Mouse (Mus musculus) testis, adult 2 months (tissue): ENCODE measurements around the gene Scube2. TPM values are rescaled to one million over a fixed set of nuclear protein-coding genes. Genes with fewer than 3 reads are reported as not detected.

Source experiments
- H3K27ac ChIP-seq: fragments of 200-500 bp; 2 replicates; pipeline ENCODE4 v1.5.1; 2012; ENCODE audit warnings: low read depth, low read length; ENCODE audit not compliant: control insufficient read depth, insufficient read depth
- H3K27me3 ChIP-seq: fragments of 200-500 bp; 2 replicates; pipeline ENCODE4 v1.6.1; 2012; ENCODE audit warnings: mild to moderate bottlenecking, low read length, moderate library complexity; ENCODE audit not compliant: control insufficient read depth, insufficient read depth
- H3K36me3 ChIP-seq: fragments of 200-500 bp; 2 replicates; pipeline ENCODE4 v1.6.1; 2012; ENCODE audit warnings: mild to moderate bottlenecking, low read length; ENCODE audit not compliant: control insufficient read depth, insufficient read depth
- H3K4me1 ChIP-seq: fragments of 200-500 bp; 2 replicates; pipeline ENCODE4 v1.6.1; 2012; ENCODE audit warnings: low read length; ENCODE audit not compliant: control insufficient read depth, insufficient read depth
- H3K4me3 ChIP-seq: fragments of 200-500 bp; 2 replicates; pipeline ENCODE4 v1.5.1; 2012; ENCODE audit warnings: low read depth, mild to moderate bottlenecking, low read length, moderate library complexity, mixed read lengths; ENCODE audit not compliant: control insufficient read depth
- CTCF ChIP-seq: fragments of 200-500 bp; IDR thresholded peaks from 2 replicates; pipeline ENCODE4 v1.5.1; 2012; ENCODE audit warnings: low read depth, mild to moderate bottlenecking, inconsistent platforms, low read length, moderate library complexity; ENCODE audit not compliant: control insufficient read depth, insufficient read depth, insufficient replicate concordance
- POLR2A ChIP-seq: fragments of 200-500 bp; IDR thresholded peaks from 2 replicates; pipeline ENCODE4 v1.6.1; 2012; ENCODE audit warnings: low read depth, mild to moderate bottlenecking, inconsistent platforms, low read length, moderate library complexity; ENCODE audit not compliant: control insufficient read depth
- polyA plus RNA-seq: library from polyadenylated mRNA; depleted of rRNA; stranded (reverse); fragments of >200 nt; gene quantifications from 2 replicates; pipeline ENCODE4 v1.2.3, GENCODE M21; 2012

The Scube2 gene
- polyA plus RNA-seq, 1 experiment, result 8.7 TPM

DNA sequence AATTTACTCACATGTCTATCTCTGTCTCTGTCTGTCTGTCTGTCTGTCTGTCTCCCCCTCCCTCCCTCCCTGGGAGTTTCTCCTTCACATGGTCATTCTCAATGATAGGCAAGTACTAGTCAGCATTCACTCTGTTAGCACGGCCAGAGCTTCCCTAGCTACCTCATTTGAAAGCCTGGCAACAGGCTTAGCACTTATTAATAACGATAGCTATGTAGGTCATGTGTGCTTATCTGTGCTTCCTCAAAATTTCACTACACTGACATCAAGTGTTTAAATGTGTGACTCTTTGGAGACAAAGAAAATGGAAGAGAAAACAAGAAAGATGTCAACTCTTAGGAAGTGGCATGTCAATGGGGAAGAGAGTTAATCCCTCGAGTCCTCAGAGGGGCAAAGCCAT lies 26.9 kb downstream of the Scube2 start:
- TF ChIP-seq CTCF, result no peak
- TF ChIP-seq POLR2A, result no peak
- no peaks in the 10 kb centered on the region for H3K36me3 ChIP-seq
- H3K27me3 ChIP-seq, result no peaks in the 10 kb centered on the region
- no peak overlapping the region for H3K4me3 ChIP-seq
- no peaks in the 10 kb centered on the region; the same call in 1 of the 2 replicates for H3K4me1 ChIP-seq
- no peak overlapping the region for H3K27ac ChIP-seq

DNA sequence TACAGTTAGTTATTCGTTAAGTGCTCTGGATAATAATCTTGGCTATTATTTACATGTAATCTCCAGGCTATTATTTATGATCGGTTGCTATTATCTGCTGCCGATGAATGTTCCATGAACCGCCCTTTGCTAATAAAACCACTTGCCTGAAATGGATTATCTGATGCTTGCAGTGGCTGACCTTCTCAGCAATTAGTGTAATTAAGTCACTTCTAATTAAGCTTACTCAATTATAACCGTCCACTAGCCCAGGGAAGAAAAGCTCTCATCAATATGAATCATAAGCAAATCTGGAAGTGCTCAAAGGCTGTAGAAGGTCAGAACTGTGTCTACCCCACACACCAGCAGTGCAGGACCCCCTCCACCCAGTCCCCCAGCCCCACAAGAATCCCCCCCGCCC lies 27.8 kb downstream of the Scube2 start:
- TF ChIP-seq POLR2A, result no peak
- no peak for TF ChIP-seq CTCF
- no peaks in the 10 kb centered on the region for H3K36me3 ChIP-seq
- H3K27me3 ChIP-seq, result no peaks in the 10 kb centered on the region
- H3K27ac ChIP-seq, result no peak overlapping the region
- no peak overlapping the region for H3K4me3 ChIP-seq
- no peaks in the 10 kb centered on the region; the same call in 1 of the 2 replicates for H3K4me1 ChIP-seq

DNA sequence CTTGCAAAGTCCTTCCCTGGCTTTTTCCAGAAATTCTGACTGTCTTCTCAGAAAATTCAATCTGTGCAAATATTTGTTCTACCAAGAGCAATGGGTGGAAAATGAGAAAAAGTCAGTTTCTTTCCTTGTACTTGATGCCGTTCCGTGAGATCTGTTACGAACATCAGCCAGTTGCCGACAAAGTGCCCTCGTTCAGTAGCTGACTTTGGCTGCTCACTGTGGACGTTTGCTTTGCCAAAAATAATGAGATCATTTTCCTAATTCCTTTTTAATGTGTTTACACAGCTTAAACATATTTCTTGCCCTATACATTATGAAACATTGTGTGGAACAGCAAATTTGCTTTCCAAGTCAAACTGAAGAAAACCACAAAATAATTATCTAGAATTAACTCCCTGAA lies 30.6 kb downstream of the Scube2 start:
- Histone ChIP-seq H3K4me1 (no peaks in the 10 kb centered on the region), H3K27ac (no peak overlapping the region), H3K4me3 (no peak overlapping the region), H3K36me3 (no peaks in the 10 kb centered on the region), H3K27me3 (no peaks in the 10 kb centered on the region)
- TF ChIP-seq POLR2A, result no peak
- no peak for TF ChIP-seq CTCF

DNA sequence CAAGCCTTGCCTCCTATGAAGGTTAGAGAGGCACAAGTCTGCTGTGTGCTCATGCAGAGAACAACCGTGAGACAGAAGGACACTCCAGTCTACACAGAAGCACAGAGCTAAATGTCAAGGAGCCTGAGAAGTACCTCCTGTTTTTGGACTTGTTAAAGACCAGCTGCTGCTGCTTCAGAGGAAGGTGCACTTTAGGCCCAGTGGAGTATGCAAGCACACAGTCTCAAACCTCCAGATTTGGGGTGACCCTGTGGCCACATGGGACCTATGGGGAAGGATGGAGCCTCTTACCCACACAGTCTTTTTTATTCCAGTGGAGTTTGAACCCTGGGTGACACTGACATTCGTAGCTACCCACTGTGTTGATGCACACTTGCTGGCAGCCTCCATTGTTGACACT lies 34.1 kb downstream of the Scube2 start:
- Histone ChIP-seq H3K27ac (no peak overlapping the region), H3K27me3 (no peaks in the 10 kb centered on the region), H3K4me1 (no peaks in the 10 kb centered on the region), H3K4me3 (no peak overlapping the region), H3K36me3 (no peaks in the 10 kb centered on the region)
- TF ChIP-seq POLR2A (no peak), CTCF (no peak)

DNA sequence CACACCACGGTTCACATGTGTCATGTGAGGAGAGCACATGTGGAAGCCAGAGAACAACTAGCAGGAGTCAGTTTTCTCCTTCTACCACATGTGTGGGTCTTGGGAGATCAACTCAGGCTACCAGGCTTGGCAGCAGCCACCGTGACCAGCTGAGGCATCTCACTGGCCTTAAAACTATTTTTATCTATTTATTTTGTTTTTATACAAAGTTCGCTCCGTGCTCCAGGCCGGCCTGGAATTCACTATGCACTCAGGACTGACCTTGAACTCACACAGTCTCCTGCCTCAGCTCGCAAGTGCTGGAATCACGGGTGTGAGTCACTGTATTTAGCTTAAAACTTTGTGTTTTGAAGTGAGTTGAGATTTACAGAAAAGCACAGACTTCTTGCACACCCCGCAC lies 38.6 kb downstream of the Scube2 start:
- H3K4me3 ChIP-seq, result no peak overlapping the region

DNA sequence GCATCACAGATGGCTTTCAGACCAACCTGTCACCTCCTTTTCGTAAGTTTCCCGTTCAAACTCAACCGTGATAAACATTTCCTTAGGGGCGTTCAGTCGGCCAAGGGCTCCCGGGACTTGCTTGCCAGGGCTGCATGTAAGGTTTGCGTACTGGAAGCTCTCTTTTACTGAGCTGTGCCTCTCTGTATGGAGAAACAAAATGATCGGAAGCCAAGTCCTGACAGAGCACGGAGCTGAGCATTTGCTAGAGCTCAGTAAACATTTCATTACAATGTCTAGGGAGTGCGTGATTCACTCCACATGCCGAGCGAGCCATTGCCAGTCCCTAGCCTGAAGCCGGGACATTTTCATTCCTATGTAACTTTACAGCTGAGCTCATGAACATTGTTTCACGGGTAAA lies 40.2 kb downstream of the Scube2 start:
- Histone ChIP-seq H3K27ac (no peak overlapping the region), H3K36me3 (no peaks in the 10 kb centered on the region), H3K4me1 (no peaks in the 10 kb centered on the region), H3K27me3 (no peaks in the 10 kb centered on the region), H3K4me3 (no peak overlapping the region)
- no peak for TF ChIP-seq POLR2A
- no peak for TF ChIP-seq CTCF

More for the DNA sequence above, 38.6 kb downstream of the Scube2 start:
- TF ChIP-seq CTCF (no peak), POLR2A (no peak)
- Histone ChIP-seq H3K27me3 (no peaks in the 10 kb centered on the region), H3K36me3 (no peaks in the 10 kb centered on the region), H3K4me1 (no peaks in the 10 kb centered on the region), H3K27ac (no peak overlapping the region)

DNA sequence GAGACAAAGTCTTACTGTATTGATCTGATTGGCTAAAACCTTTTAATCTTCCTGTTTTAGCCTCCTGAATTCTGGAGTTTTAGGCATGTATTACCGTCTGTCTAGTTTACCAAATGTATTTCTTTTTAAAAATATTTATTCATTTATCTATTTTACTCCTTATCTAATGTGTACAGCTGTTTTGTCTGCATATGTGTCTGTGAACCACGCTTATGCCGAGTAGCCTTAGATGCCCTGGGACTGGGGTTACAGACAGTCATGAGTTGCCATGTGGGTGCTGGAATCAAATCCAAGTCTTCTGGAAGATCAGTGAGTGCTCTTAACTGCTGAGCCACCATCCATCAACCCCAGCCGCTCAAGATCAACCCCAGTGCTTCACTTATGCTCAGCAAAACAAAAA lies 46.9 kb downstream of the Scube2 start:
- Histone ChIP-seq H3K4me1 (no peaks in the 10 kb centered on the region; the same call in 1 of the 2 replicates), H3K27me3 (no peaks in the 10 kb centered on the region), H3K27ac (no peak overlapping the region), H3K36me3 (no peaks in the 10 kb centered on the region), H3K4me3 (no peak overlapping the region)
- no peak for TF ChIP-seq POLR2A
- no peak for TF ChIP-seq CTCF

DNA sequence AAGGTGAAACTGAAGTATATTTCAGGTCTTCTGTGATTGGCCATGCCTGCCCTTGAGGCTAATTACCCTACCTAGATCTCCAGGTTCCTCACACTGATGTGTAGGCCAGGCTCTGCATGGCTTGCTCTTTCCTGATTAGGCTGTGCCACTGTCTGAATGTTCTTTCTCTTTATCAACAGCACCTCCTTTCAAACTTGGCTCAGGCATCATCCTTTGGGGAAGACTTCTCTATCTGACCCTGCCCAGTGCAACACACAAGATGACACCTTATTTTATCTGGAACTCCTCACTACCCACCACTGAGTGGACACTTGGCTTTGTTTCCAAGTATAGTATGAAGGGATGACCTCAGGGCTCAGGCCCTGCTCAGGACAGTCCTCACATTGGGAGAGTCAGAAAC lies 47.5 kb downstream of the Scube2 start:
- Histone ChIP-seq H3K4me3 (no peak overlapping the region), H3K27me3 (no peaks in the 10 kb centered on the region), H3K27ac (no peak overlapping the region), H3K4me1 (no peaks in the 10 kb centered on the region; the same call in 1 of the 2 replicates), H3K36me3 (no peaks in the 10 kb centered on the region)
- no peak for TF ChIP-seq POLR2A
- TF ChIP-seq CTCF, result no peak
